Mouse (Mus musculus) cerebellum, adult 2 months (tissue): Measurements from ENCODE around the gene Shmt2.

Source experiments
- CTCF ChIP-seq: fragments of 200-500 bp; IDR thresholded peaks from 2 replicates; pipeline ENCODE4 v1.5.1; 2011; ENCODE audit warnings: low read depth, mild to moderate bottlenecking, control low read depth, low read length, moderate library complexity, borderline replicate concordance; ENCODE audit not compliant: insufficient read depth
- POLR2A ChIP-seq: fragments of 200-500 bp; IDR thresholded peaks from 2 replicates; pipeline ENCODE4 v1.6.1; 2011; ENCODE audit warnings: low read length, control low read depth, borderline replicate concordance; ENCODE audit not compliant: insufficient read depth

DNA sequence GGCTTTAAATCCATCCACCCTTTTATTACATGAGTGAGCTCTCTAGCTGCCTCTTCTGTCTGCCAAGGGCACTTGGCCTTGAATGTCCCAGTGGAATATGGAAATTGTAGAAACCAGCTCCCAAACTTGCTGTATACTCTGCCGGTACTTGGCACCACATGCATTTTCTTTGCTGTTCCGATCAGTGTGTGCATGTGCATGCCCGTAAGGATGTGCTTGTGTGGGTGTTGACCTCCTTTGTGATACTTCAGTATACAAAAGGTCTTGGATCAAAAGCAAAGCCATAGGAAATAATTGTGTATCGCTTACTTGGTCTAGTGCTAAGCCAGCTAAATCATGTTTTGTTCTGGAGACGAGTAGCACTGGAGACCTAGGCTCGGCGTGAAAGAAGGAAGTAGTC is 33.4 kb downstream of the Shmt2 start:
- TF ChIP-seq CTCF = no peak
- TF ChIP-seq POLR2A = no peak
